18 mouse cellular contexts compared by ENCODE assay signal in genomic region chrX:100796041-100796740, GRCm38 (mm10). TPM values are rescaled to one million over a fixed set of nuclear protein-coding genes. Genes with fewer than 3 reads are reported as not detected.
A peak's percentile ranks its signal among the peaks of the same experiment; 100 is the strongest.
DNase-seq lines count a peak whose midpoint lies in the region; ATAC-seq and TF ChIP-seq lines count a peak whose summit lies in the region.
"Had no signal": no experiment of that assay in that cellular context is flagged by ENCODE, and none has a peak within 500 bp of the region (broad histone marks: within the 10 kb centered on the region; RNA-seq: fewer than 3 reads in every experiment).

No protein-coding gene starts in this region.

- 55% methylated on average over 6 of the region's 6 CpGs for WGBS in kidney, adult 2 months
- 75% methylated on average over 6 of the region's 6 CpGs for WGBS in olfactory bulb, adult 2 months

- no peak overlapping the region for H3K4me3 ChIP-seq in kidney, adult 2 months (ENCODE audit: insufficient read depth, low read depth, low read length)
- no peak overlapping the region for H3K4me3 ChIP-seq in olfactory bulb, adult 2 months (ENCODE audit: insufficient read depth, low read depth, low read length)
- H3K4me3 ChIP-seq: embryonic facial prominence, embryonic 13.5 days; heart, embryonic 12.5 days; liver, embryonic 12.5 days; midbrain, embryonic 12.5 days had no signal

- H3K36me3 ChIP-seq in kidney, adult 2 months (ENCODE audit: control insufficient read depth, insufficient read depth, low read length): no peaks in the 10 kb centered on the region
- H3K36me3 ChIP-seq: G1E; liver, embryonic 12.5 days had no signal

- TF ChIP-seq CTCF in kidney, adult 2 months (conservative IDR thresholded peaks at IDR 0.05; ENCODE audit: insufficient read depth, insufficient read length, low read depth, low read length): no peak
- TF ChIP-seq CTCF in brain, embryonic 14.5 days (IDR thresholded peaks at IDR 0.05; ENCODE audit: borderline replicate concordance, extremely low read depth, insufficient read depth, insufficient read length): no peak
- no peak for TF ChIP-seq CTCF in olfactory bulb, adult 2 months (IDR thresholded peaks at IDR 0.05; ENCODE audit: insufficient read depth, low read depth, low read length)

- no peak for TF ChIP-seq POLR2A in kidney, adult 2 months (IDR thresholded peaks at IDR 0.05; ENCODE audit: low read depth, low read length)
- no peak for TF ChIP-seq POLR2A in brain, embryonic 14.5 days (IDR thresholded peaks at IDR 0.05; ENCODE audit: borderline replicate concordance, extremely low read depth, insufficient read depth, insufficient read length, poor library complexity, severe bottlenecking)
- TF ChIP-seq POLR2A in olfactory bulb, adult 2 months (IDR thresholded peaks at IDR 0.05; ENCODE audit: insufficient read depth, low read depth, low read length): no peak

- no peak for DNase-seq in kidney, adult 2 months
- DNase-seq in kidney, adult 8-10 months: no peak
- peak; percentile 41 for DNase-seq in brain, embryonic 14.5 days (ENCODE audit: low read depth)
- DNase-seq in cerebellum, adult 9-10 months: peak; percentile 75
- no peak for DNase-seq in heart, adult 8-10 months (ENCODE audit: low spot score)
- DNase-seq: adrenal gland, postnatal 14 days; gastrocnemius, postnatal 14 days; kidney, adult 18-20 months; kidney, postnatal 4 days; lung, postnatal 10 days; thymus, postnatal 4 days had no signal

- peaks cover 7% of the 10 kb centered on the region; the same call in 1 of the 2 replicates for H3K4me1 ChIP-seq in kidney, adult 2 months (ENCODE audit: control insufficient read depth, insufficient read depth, low read length)
- peaks cover 30% of the 10 kb centered on the region for H3K4me1 ChIP-seq in olfactory bulb, adult 2 months (ENCODE audit: control insufficient read depth, insufficient read depth, low read length)
- H3K4me1 ChIP-seq: embryonic facial prominence, embryonic 13.5 days; liver, embryonic 12.5 days had no signal

- H3K27me3 ChIP-seq in kidney, adult 2 months (replicated peaks; ENCODE audit: control insufficient read depth, insufficient read depth, low read length): no peaks in the 10 kb centered on the region
- H3K27me3 ChIP-seq: heart, embryonic 12.5 days had no signal

- no peak for ATAC-seq in megakaryocyte-erythroid progenitor cell, adult 5-6 weeks (replicated peaks; ENCODE audit: low FRiP score, low TSS enrichment, poor library complexity, severe bottlenecking)
- ATAC-seq: liver, embryonic 12.5 days had no signal

- H3K27ac ChIP-seq in kidney, adult 2 months (ENCODE audit: insufficient read depth, low read depth, low read length): peak overlapping the region; percentile 23; the same call in 1 of the 2 replicates
- H3K27ac ChIP-seq in olfactory bulb, adult 2 months (ENCODE audit: insufficient read depth, low read depth, low read length): peak overlapping the region; percentile 57; the same call in 1 of the 2 replicates
- H3K27ac ChIP-seq: embryonic facial prominence, embryonic 13.5 days; liver, embryonic 12.5 days; midbrain, embryonic 12.5 days had no signal

RNA-seq across cellular contexts. Expression of gene Dlg3, which starts 28.7 kb away (rescaled TPM):
- polyA plus RNA-seq in kidney, adult 2 months (2012; rRNA removed): 12.2 and 13.9 TPM in 2 replicates
- polyA plus RNA-seq in brain, embryonic 14.5 days (2012; rRNA removed): 42.6 and 50.8 TPM in 2 replicates
- 98.9 TPM in 1 of 2 replicates, not detected in the other for polyA plus RNA-seq in olfactory bulb, adult 2 months (2012; ENCODE audit: insufficient read depth, insufficient read length, low replicate concordance, missing spikeins)
- 11.7 and 13.5 TPM in 2 replicates for total RNA-seq in megakaryocyte-erythroid progenitor cell, adult 5-6 weeks (2014; fragmentation: Nextera tagmentation)
- 11.4 and 12.0 TPM in 2 replicates for total RNA-seq in megakaryocyte-erythroid progenitor cell, adult 5-6 weeks (2017)
- total RNA-seq in heart, adult 8-10 months (2022): 1 to 10 TPM; 2.0 to 4.3 (median 2.8) TPM
- polyA plus RNA-seq: G1E had no signal

Comparison
In these comparisons a context has a peak if more than half of its experiments do, and no peak if none do; other contexts are left out.
1. DNase-seq: peak in brain, embryonic 14.5 days (single experiment) and cerebellum, adult 9-10 months (single experiment); none in kidney, adult 2 months (single experiment), kidney, adult 8-10 months (0 of 2) and heart, adult 8-10 months (single experiment).